Mouse (Mus musculus) stomach, postnatal 0 days (tissue): ENCODE data around the gene Brd7.

Experiments
- CTCF ChIP-seq: IDR thresholded peaks from 2 replicates; pipeline ENCODE4 v1.5.1; 2016; ENCODE audit warnings: antibody characterized with exemption, low read depth, mild to moderate bottlenecking, moderate library complexity
- EP300 ChIP-seq: optimal IDR thresholded peaks from 2 replicates; pipeline ENCODE3; 2016; ENCODE audit warnings: antibody characterized with exemption

DNA sequence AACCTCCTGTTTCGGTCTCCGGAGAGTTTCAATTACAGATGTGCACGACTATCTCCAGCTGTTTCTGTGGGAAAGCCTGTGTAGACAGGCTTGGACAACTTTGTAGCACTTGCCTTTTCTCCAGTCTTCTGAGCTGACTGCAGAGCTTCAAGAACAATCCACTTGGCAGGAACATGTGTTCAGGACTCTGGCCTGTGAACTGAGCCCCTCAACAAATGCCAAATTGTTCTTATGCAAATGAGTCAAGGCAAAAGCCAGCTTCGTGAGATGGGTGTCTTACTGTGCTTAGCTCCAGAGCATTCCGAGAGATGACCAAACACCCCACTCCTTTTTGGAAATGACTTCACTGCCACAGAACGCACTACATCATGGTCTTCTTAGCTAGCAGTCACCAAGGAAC, 33.3 kb downstream of the Brd7 start:
- TF ChIP-seq EP300, result peak; percentile 35
- TF ChIP-seq CTCF, result no peak
